Mouse (Mus musculus): ENCODE results near the gene Ppp1r2.

GRCm38 (mm10) chr16:31209911-31210310 is 65.2 kb downstream of the Ppp1r2 start:
- TF ChIP-seq CTCF (IDR thresholded peaks at IDR 0.05; ENCODE audit: borderline replicate concordance, extremely low read depth, insufficient read depth, insufficient read length) = no peak
- TF ChIP-seq POLR2A (IDR thresholded peaks at IDR 0.05; ENCODE audit: borderline replicate concordance, extremely low read depth, insufficient read depth, insufficient read length, poor library complexity, severe bottlenecking) = no peak
